Mouse (Mus musculus) neutrophil, adult 65 days (primary cell): ENCODE measurements around the gene Olfr1269. TPM values are rescaled to one million over a fixed set of nuclear protein-coding genes. Genes with fewer than 3 reads are reported as not detected.

ENCODE experiments used
- total RNA-seq: library from RNA; stranded (reverse); gene quantifications from 2 replicates; pipeline ENCODE4 v1.2.4, GENCODE M21; 2023

Olfr1269 gene
- total RNA-seq = not detected in 2 replicates

GRCm38 (mm10) chr2:90121312-90121711 lies at the start of gene Olfr1269:
TSS of gene Olfr1269 (minus strand) at chr2:90121412.

GRCm38 (mm10) chr2:90152991-90153390 lies 31.8 kb upstream of the Olfr1269 start, which contains the start of gene Olfr1270:
TSS of gene Olfr1270 (minus strand) at chr2:90153091.

GRCm38 (mm10) chr2:90142196-90142595 lies 21.0 kb upstream of the Olfr1269 start, which contains the start of gene Olfr32:
TSS of gene Olfr32 (minus strand) at chr2:90142296.

Other genes with a start within 250 kb of the Olfr1269 start
- not detected in 2 replicates for gene Olfr1257, start 243.0 kb downstream of the Olfr1269 start, total RNA-seq
- not detected in 2 replicates for gene Olfr1258, start 194.1 kb downstream of the Olfr1269 start, total RNA-seq
- gene Olfr1259, start 172.7 kb downstream of the Olfr1269 start, total RNA-seq = not detected in 2 replicates
- not detected in 2 replicates for gene Olfr1260, start 147.1 kb downstream of the Olfr1269 start, total RNA-seq
- not detected in 2 replicates for gene Olfr1261, start 130.2 kb downstream of the Olfr1269 start, total RNA-seq
- not detected in 2 replicates for gene Olfr1262, start 121.3 kb downstream of the Olfr1269 start, total RNA-seq
- gene Olfr1263, start 109.3 kb downstream of the Olfr1269 start, total RNA-seq = not detected in 2 replicates
- gene Olfr1264, start 95.8 kb downstream of the Olfr1269 start, total RNA-seq = not detected in 2 replicates
- gene Olfr1265, start 86.1 kb downstream of the Olfr1269 start, total RNA-seq = not detected in 2 replicates
- not detected in 2 replicates for gene Olfr140, start 57.8 kb downstream of the Olfr1269 start, total RNA-seq
- gene Olfr32, start 20.9 kb upstream of the Olfr1269 start, total RNA-seq = not detected in 2 replicates
- not detected in 2 replicates for gene Olfr1270, start 31.7 kb upstream of the Olfr1269 start, total RNA-seq
- gene Olfr1506, start 103.1 kb upstream of the Olfr1269 start, total RNA-seq = 0.20 and 0.63 TPM in 2 replicates
- not detected in 2 replicates for gene Olfr142, start 136.2 kb upstream of the Olfr1269 start, total RNA-seq
- gene Olfr1271, start 149.6 kb upstream of the Olfr1269 start, total RNA-seq = not detected in 2 replicates
- gene Olfr1272, start 171.4 kb upstream of the Olfr1269 start, total RNA-seq = not detected in 2 replicates
- gene Gm13769, start 200.8 kb upstream of the Olfr1269 start, total RNA-seq = not detected in 2 replicates